Mouse (Mus musculus): ENCODE measurements at regions not wholly inside any gene's neighbourhood (a gene's known extent, or its start where the extent isn't known, plus 50 kb on each side); places are given as distances from the start of the nearest gene placed in this dataset.

- Histone ChIP-seq H3K4me3 (no peak overlapping the region), H3K27ac (no peak overlapping the region)
- TF ChIP-seq CTCF (IDR thresholded peaks at IDR 0.05), result no peak
- DNase-seq, result no peak
- intact Hi-C loops (cut with DNase I), result no loop called here
Observed at GRCm38 (mm10) chr11:86408686-86409579, 51.5 kb upstream of the Med13 start.

GRCm38 (mm10) chr11:86409580-86409947, 52.2 kb upstream of the Med13 start:
- DNase-seq, result no peak
- TF ChIP-seq CTCF (IDR thresholded peaks at IDR 0.05), result no peak
- intact Hi-C loops (cut with DNase I), result no loop called here

DNA sequence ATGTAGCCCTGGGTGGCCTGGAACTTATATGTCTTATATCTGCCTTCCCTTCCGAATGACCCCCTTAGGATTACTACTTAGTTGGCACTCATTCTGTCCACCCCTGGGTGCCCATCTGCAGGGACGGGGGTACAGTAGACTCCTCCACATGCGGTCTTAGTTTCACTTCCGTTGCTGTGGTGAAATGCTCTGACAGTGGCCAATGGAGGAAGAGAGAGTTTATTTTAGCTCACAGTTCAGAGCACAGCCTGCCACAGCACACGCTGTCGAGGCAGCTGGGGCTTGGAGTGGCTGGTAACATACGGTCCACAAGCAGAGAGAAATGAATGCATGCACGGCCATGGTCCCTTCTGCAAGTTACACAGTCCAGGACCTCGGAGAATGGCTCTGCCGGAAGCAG, 53.1 kb upstream of the Med13 start:
- DNase-seq, result no peak
- H3K27ac ChIP-seq, result no peak overlapping the region
- no peak overlapping the region for H3K4me3 ChIP-seq
- no peak for TF ChIP-seq CTCF (IDR thresholded peaks at IDR 0.05)
- intact Hi-C loops (cut with DNase I), result no loop called here

More at GRCm38 (mm10) chr11:86409580-86409947, 52.2 kb upstream of the Med13 start:
- no peak overlapping the region for H3K4me3 ChIP-seq
- H3K27ac ChIP-seq, result no peak overlapping the region

DNA sequence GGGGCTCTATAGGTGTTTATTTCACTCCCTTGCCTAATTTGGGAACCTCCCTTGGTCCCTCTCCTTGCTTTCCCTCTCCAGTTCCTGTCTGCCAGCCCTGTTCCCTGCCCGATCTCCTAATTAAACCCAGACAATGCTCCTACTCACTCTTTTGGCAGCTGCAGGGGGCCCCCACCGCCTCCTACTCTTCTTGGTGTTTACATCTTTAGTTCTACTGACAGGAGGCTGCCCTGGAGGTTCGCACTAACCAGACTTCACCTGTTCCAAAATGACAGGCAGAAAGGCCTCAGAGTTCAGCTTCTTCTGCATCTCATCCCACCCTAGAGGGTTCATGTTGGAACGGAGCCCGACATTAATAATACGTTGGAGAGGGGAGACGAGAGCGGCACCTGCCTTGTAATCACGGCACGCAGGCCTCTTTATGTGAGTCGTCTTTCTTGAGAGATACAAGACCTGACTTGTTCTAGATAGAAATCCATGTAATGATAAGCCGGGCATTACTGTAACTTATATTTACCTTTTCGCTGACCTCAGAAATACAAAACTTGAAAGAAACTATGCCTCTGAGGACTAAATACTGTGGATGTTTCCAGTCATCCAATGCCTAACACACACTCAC, 55.5 kb upstream of the Med13 start:
- Histone ChIP-seq H3K4me3 (no peak overlapping the region), H3K27ac (no peak overlapping the region)
- DNase-seq, result no peak
- intact Hi-C loops (cut with DNase I), result no loop called here
- no peak for TF ChIP-seq CTCF (IDR thresholded peaks at IDR 0.05)

DNA sequence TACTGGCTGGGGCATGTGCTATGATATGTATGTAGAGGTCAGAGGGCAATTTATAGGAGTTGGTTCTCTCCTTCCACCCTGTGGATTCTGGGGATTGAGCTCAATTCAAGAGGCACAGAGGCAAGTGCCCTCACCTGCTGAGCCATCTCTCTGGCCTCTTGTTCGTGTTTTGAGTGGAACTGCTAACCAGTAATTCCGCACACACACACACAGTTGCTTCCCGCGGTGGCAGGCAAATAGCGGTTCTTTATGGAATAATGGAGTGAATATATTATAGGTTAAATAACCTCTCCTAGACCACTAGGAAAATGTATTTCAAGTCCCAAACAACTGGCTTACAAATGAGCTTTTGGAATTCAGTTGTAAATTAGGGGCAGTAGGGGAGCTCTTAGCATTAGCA, 59.1 kb upstream of the Med13 start:
- intact Hi-C loops (cut with DNase I), result no loop called here
- no peak overlapping the region for H3K27ac ChIP-seq
- no peak for TF ChIP-seq CTCF (IDR thresholded peaks at IDR 0.05)
- no peak overlapping the region for H3K4me3 ChIP-seq
- DNase-seq, result no peak

DNA sequence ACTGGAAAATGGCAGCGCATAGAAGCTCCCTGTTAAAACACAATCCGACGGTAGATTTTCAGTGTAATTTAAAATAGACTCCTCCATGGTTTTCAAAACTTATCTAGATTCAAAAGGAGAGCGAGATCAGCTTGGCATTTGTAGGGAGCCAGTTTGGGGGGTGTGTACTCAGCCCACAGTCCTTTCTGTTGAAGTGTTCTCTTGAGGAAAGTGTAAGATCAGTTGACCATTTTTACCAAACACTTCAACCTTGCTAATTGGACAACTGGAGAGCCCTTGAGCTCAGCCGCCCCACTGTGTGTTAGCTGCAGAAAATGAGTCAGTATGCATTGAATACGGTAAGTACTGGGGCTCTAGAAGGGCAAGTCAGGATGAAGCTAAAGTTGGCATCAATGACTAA, 59.8 kb upstream of the Med13 start:
- intact Hi-C loops (cut with DNase I), result no loop called here
- TF ChIP-seq CTCF (IDR thresholded peaks at IDR 0.05), result no peak
- Histone ChIP-seq H3K27ac (no peak overlapping the region), H3K4me3 (no peak overlapping the region)
- no peak for DNase-seq

DNA sequence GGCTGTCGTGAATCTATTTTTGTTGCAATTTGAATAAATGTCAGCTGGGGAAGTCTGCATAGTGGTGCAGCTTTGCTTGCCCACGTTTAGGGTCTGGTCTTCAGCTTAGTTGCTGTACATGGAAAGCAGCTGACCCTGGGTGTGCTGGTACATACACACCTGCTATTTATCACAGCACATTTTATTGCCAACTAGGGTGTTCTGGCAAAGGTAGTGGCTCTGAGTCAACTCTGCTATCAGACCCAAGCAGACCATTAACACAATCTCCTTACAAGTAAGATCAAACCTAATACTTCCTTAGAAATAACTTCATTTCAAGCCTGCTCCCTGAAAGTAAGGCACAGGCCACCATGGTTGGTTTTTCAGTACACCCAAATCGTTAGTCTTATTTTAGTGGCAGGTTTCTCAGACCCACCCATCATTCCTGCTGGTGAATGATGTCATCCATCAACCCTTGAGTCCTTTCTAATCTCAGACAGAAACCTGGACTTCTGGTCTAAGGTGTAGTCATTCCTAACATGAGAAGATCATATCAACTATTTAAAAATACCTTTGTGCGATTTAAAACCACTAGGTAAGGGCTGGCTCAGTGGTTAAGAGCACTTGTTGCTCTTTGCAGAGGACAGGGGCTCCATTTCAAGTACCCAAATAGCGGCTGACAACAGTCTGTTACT, 62.5 kb upstream of the Med13 start:
- no peak overlapping the region for H3K27ac ChIP-seq
- TF ChIP-seq CTCF (IDR thresholded peaks at IDR 0.05), result no peak
- DNase-seq, result no peak
- no peak overlapping the region for H3K4me3 ChIP-seq
- intact Hi-C loops (cut with DNase I), result no loop called here

GRCm38 (mm10) chr11:86428926-86429325, 55.5 kb upstream of the Rnft1 start:
- Histone ChIP-seq H3K4me3 (no peak overlapping the region), H3K27ac (no peak overlapping the region)
- intact Hi-C loops (cut with DNase I), result no loop called here
- TF ChIP-seq CTCF (IDR thresholded peaks at IDR 0.05), result no peak
- DNase-seq, result no peak

DNA sequence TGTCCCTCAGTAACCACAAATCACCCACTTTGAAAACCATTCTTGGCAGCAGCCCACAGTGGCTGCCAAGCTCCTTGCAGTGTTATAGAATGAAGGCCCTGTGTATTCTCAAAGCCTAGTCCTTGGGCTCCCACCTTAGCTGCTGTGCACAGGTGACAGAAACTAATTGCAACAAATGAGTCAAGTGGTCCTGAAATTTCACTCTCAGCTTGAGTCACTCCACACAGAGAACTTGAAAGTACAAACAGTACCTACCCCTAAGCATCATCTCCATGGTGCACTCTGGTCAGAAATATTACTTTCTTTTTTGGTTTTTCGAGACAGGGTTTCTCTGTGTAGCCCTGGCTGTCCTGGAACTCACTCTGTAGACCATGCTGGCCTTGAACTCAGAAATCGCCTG, 54.2 kb upstream of the Rnft1 start:
- no peak for TF ChIP-seq CTCF (IDR thresholded peaks at IDR 0.05)
- Histone ChIP-seq H3K4me3 (no peak overlapping the region), H3K27ac (no peak overlapping the region)
- no peak for DNase-seq
- intact Hi-C loops (cut with DNase I), result loop anchor here (10.0 kb wide), 1 partner anchor 155 kb away; no protein-coding TSS in a partner anchor

DNA sequence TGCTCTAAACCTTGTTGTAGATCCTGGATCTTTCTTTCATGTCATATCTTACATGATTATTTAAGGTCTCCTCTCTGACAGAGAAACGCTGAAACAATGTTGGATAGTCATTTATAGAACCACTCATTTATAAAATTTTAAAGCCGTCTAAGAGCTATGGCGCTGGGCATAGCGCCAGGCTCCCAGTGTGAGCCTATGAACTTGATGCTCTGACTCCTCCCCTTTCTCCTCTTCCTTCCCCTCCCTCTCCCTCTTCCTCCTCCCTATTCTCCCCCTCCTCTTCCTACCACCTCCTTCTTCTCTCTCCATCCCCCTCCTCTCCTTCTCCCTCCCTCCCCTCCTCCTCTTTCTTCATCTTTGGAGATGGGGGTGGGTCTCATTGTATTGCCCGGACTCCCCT, 52.9 kb upstream of the Rnft1 start:
- Histone ChIP-seq H3K27ac (no peak overlapping the region), H3K4me3 (no peak overlapping the region)
- intact Hi-C loops (cut with DNase I), result loop anchor here (10.0 kb wide), 1 partner anchor 157 kb away; no protein-coding TSS in a partner anchor
- no peak for DNase-seq
- TF ChIP-seq CTCF (IDR thresholded peaks at IDR 0.05), result no peak

DNA sequence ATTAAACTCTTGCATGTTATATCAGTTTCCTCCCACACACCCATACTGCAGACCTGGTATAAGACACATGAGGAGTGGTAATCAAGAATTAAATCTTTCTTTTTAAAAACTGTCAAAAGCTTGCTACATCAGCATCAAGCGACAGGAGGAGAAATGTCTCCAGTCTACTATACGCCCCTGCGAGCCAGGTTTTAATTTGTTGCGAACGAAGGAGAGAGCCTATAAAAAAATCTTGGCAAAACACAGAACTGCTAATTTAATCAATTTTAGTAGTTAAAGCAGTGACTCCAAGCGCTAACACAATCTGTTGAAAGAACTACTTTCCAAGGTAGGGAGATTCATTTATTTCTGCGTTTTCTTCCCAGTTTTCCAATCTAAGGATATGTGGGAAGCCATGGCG, 50.4 kb upstream of the Rnft1 start:
- no peak for TF ChIP-seq CTCF (IDR thresholded peaks at IDR 0.05)
- H3K27ac ChIP-seq, result no peak overlapping the region
- no peak for DNase-seq
- intact Hi-C loops (cut with DNase I), result loop anchor here (10.0 kb wide), 1 partner anchor 159 kb away; no protein-coding TSS in a partner anchor
- H3K4me3 ChIP-seq, result no peak overlapping the region
